Mouse (Mus musculus) embryonic facial prominence, embryonic 13.5 days (tissue): ENCODE measurements at regions not wholly inside any gene's neighbourhood (a gene's known extent, or its start where the extent isn't known, plus 50 kb on each side); places are given as distances from the start of the nearest gene placed in this dataset.

Experiments used
- ATAC-seq: fragments of 200-750 bp; cut with Nextera tagmentation; 2 replicates; pipeline ENCODE4 v1.8.0; 2017; ENCODE audit warnings: low read depth; ENCODE audit not compliant: insufficient number of reproducible peaks, insufficient read depth, low FRiP score, low TSS enrichment
- H3K27ac ChIP-seq: fragments of 300-500 bp; sonication (generic); 2 replicates; pipeline ENCODE4 v1.5.1; 2015; ENCODE audit warnings: moderate library complexity, mild to moderate bottlenecking, inconsistent platforms
- H3K27me3 ChIP-seq: fragments of 300-500 bp; sonication (generic); 2 replicates; pipeline ENCODE4 v1.6.1; 2015; ENCODE audit warnings: mild to moderate bottlenecking, inconsistent platforms
- H3K36me3 ChIP-seq: fragments of 300-500 bp; sonication (generic); 2 replicates; pipeline ENCODE4 v1.6.1; 2015; ENCODE audit warnings: mild to moderate bottlenecking, inconsistent platforms
- H3K4me1 ChIP-seq: fragments of 300-500 bp; sonication (generic); 2 replicates; pipeline ENCODE4 v1.6.1; 2015; ENCODE audit warnings: inconsistent platforms
- H3K4me2 ChIP-seq: fragments of 300-500 bp; sonication (generic); 2 replicates; pipeline ENCODE4 v1.6.1; 2015; ENCODE audit warnings: moderate library complexity, mild to moderate bottlenecking, inconsistent platforms
- H3K4me3 ChIP-seq: fragments of 300-500 bp; sonication (generic); 2 replicates; pipeline ENCODE4 v1.5.1; 2015; ENCODE audit warnings: mild to moderate bottlenecking, inconsistent platforms
- H3K9ac ChIP-seq: fragments of 300-500 bp; sonication (generic); 2 replicates; pipeline ENCODE4 v1.6.1; 2015; ENCODE audit warnings: mild to moderate bottlenecking, inconsistent platforms
- H3K9me3 ChIP-seq: fragments of 300-500 bp; sonication (generic); 2 replicates; pipeline ENCODE4 v1.6.1; 2016; ENCODE audit warnings: inconsistent platforms
- WGBS: fragments of 180-500 bp; shearing (Covaris S2); methylation state at CpG from one replicate; pipeline ENCODE4 v1.1.7; 2015; ENCODE audit warnings: mixed read lengths; 5-methylcytosine and 5-hydroxymethylcytosine counted together

DNA sequence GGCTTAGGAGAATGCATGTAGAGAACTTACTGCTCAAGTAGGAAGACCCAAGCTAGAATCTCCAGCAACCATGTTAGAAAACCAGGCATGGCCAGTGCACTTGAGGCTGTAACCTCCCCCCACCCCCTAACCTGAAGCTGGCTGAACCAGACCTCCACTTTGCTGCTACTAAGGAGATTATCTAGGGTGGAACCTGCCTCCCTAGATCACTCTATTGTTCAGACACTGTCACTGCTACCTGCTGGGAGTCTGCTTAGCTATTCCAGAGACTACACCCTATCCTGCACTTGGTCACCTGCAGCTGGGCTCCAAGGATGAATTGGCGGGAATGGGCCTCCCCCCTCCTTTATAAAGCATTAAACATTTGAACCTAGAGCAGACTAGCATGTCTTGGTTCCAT is 393.4 kb upstream of the 2610301B20Rik start:
- Histone ChIP-seq H3K4me3 (no peak overlapping the region), H3K9me3 (no peaks in the 10 kb centered on the region), H3K27me3 (no peaks in the 10 kb centered on the region), H3K9ac (no peak overlapping the region), H3K4me1 (peaks cover 3% of the 10 kb centered on the region; the same call in 1 of the 2 replicates), H3K27ac (no peak overlapping the region), H3K4me2 (no peak overlapping the region), H3K36me3 (no peaks in the 10 kb centered on the region)
- WGBS = 63% methylated on average over 1 of the region's 1 CpGs
- no peak for ATAC-seq

DNA sequence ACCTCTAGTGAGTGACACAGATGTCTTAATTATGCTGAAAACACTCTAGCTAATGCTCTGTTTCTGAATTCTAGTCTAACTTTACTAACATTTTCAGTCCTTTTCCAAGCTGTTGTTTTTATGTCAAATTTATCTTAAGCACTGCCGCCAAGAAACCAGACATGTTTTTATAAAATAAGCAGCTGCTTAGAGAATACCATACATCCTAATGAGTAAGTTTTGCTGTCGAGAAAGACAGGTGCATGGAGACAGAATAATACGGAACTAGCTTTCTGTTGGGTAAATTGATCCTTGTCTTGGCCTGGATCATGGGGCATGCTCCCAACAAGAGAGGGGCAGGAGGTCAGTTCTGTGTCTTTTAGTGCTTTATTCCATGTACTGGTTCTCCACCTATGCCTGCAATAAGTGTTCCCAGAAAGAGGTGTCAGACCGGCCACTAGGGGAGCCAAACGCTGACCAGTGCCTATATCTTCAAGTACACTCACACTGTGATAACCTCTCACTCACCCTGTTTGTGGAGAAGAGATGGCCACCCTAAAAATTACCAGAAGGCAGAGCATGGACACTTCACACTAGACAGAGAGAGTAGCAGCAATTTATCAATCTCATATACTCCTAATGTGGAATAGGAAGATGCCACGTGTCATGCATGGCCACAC is 366.0 kb upstream of the 2610301B20Rik start:
- Histone ChIP-seq H3K4me3 (no peak overlapping the region), H3K4me1 (no peaks in the 10 kb centered on the region), H3K9ac (no peak overlapping the region), H3K4me2 (no peak overlapping the region), H3K36me3 (no peaks in the 10 kb centered on the region), H3K27me3 (no peaks in the 10 kb centered on the region), H3K27ac (no peak overlapping the region), H3K9me3 (no peaks in the 10 kb centered on the region)
- 63% methylated on average over 6 of the region's 6 CpGs for WGBS
- no peak for ATAC-seq

DNA sequence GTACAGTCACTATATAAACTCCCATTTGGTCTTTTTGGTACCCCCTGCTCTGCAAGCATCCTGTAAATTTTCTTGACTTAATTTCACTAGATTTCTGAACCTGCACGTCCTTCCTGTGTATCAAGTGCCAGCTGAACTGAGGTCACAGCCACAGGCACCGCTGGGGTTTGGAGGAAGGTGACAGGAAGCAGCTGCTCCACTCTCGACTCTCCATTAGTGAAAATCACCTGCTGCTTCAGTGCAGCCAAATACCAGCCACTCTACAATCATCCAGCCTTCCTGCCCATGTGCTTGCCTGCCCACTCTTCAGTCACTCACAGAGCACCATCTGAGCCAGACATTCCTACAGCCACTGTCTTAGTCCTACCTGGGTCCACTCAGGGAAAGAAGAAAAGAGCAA is 364.3 kb upstream of the 2610301B20Rik start:
- no peak overlapping the region for H3K4me3 ChIP-seq
- H3K27ac ChIP-seq = no peak overlapping the region
- no peak overlapping the region for H3K4me2 ChIP-seq
- no peak overlapping the region for H3K9ac ChIP-seq
- no peaks in the 10 kb centered on the region for H3K9me3 ChIP-seq
- 43% methylated on average over 3 of the region's 3 CpGs for WGBS
- no peaks in the 10 kb centered on the region for H3K36me3 ChIP-seq
- no peaks in the 10 kb centered on the region for H3K27me3 ChIP-seq
- H3K4me1 ChIP-seq = no peaks in the 10 kb centered on the region
- no peak for ATAC-seq

DNA sequence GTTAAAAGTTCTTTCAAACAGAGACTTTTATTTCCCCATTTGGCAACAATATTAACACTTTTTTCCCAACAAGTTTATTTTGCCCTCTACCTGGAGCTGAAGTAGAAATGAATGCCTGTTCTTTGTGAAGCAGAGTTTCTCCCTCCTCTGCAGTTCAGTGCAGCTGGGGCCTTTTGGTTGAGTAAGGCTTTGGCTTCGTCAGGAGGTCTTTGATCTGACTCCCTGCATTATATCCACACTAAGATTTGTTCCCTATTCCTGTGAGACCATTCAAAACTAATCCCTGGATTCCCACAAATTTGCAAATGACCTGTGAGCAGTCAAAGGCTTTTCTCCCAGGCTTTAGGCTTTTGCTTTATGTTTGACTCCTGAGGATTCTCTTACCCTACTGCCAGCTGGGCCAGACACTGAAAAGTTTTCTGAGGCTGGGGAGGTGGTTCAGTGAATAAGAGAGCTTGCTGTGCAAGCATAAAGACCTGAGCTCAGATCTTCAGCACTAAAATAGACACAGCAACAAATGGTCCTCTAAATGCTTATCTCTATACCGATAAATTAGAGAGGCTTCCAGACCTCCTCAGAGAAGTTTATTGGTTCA is 323.5 kb upstream of the 2610301B20Rik start:
- H3K36me3 ChIP-seq = no peaks in the 10 kb centered on the region
- H3K4me3 ChIP-seq = no peak overlapping the region
- H3K9ac ChIP-seq = no peak overlapping the region
- no peak overlapping the region for H3K4me2 ChIP-seq
- no peak for ATAC-seq
- H3K27ac ChIP-seq = no peak overlapping the region
- H3K27me3 ChIP-seq = no peaks in the 10 kb centered on the region
- H3K4me1 ChIP-seq = no peaks in the 10 kb centered on the region
- WGBS = 24% methylated on average over 2 of the region's 2 CpGs
- H3K9me3 ChIP-seq = no peaks in the 10 kb centered on the region

DNA sequence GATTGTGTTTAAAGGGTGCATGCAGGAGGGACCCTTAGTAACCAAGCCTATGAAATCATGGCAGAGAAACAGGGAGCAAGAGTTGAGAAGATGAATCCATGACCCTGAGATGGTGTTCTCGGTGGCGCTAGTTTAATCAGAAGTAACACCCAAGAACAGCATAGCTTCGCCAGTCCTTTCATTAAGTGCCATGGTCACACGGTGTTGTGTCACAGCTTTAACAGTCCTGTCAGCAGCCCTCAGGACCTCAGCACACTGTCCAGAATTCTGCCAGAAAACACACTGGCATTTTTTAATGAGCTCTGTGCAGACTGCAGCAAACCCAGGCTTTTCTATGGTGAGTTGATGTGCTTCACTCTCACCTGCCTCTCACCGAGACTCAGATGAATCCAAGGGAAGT is 320.6 kb upstream of the 2610301B20Rik start:
- H3K4me3 ChIP-seq = no peak overlapping the region
- no peaks in the 10 kb centered on the region for H3K4me1 ChIP-seq
- H3K27ac ChIP-seq = no peak overlapping the region
- no peaks in the 10 kb centered on the region for H3K27me3 ChIP-seq
- no peak overlapping the region for H3K4me2 ChIP-seq
- 90% methylated on average over 5 of the region's 5 CpGs for WGBS
- H3K36me3 ChIP-seq = no peaks in the 10 kb centered on the region
- ATAC-seq = no peak
- H3K9me3 ChIP-seq = no peaks in the 10 kb centered on the region
- H3K9ac ChIP-seq = no peak overlapping the region

DNA sequence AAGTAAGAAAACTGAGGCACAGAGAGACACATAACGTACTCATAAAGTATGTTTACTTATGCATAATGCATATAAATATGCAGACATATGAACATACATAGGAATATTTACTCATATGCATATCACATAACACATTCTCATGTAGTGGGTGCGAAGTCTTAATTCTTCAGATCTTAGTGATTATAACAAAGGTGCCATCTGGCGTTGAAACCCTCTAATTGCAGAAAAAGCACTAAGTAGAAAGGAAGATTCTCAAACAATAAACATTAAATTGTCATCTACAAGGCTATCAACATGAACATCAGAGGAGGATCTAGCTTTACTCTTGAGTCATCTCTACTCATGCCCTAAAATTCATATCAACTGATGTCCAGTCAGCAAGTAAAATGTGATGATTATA is 314.2 kb upstream of the 2610301B20Rik start:
- H3K4me3 ChIP-seq = no peak overlapping the region
- no peak overlapping the region for H3K9ac ChIP-seq
- H3K4me1 ChIP-seq = no peaks in the 10 kb centered on the region
- no peaks in the 10 kb centered on the region for H3K9me3 ChIP-seq
- no peaks in the 10 kb centered on the region for H3K27me3 ChIP-seq
- 80% methylated on average over 3 of the region's 3 CpGs for WGBS
- no peaks in the 10 kb centered on the region for H3K36me3 ChIP-seq
- H3K4me2 ChIP-seq = no peak overlapping the region
- no peak for ATAC-seq
- no peak overlapping the region for H3K27ac ChIP-seq

DNA sequence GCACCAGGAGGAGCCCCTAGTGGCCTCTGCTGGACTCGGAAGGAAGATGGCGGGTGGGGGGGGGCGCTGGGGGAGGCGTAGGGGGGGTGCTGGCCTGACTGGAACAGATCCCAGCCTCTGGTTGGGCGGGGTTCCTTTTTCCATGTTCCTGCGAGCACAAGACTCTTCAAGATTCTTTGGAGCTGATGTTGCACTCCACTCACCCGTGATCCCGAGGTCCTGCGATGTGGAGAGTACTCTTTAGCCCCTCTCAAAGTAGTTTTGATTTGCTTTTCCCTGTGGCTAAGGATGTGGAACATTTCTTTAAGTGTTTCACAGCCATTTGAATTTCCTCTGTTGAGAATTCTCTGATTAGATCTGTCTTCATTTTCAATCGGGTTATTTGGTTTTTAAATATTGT is 269.8 kb upstream of the 2610301B20Rik start:
- no peak overlapping the region for H3K4me2 ChIP-seq
- H3K27ac ChIP-seq = no peak overlapping the region
- no peaks in the 10 kb centered on the region for H3K9me3 ChIP-seq
- no peaks in the 10 kb centered on the region for H3K27me3 ChIP-seq
- H3K4me3 ChIP-seq = no peak overlapping the region
- WGBS = 84% methylated on average over 10 of the region's 10 CpGs
- no peak for ATAC-seq
- no peaks in the 10 kb centered on the region for H3K4me1 ChIP-seq
- no peak overlapping the region for H3K9ac ChIP-seq
- H3K36me3 ChIP-seq = no peaks in the 10 kb centered on the region

DNA sequence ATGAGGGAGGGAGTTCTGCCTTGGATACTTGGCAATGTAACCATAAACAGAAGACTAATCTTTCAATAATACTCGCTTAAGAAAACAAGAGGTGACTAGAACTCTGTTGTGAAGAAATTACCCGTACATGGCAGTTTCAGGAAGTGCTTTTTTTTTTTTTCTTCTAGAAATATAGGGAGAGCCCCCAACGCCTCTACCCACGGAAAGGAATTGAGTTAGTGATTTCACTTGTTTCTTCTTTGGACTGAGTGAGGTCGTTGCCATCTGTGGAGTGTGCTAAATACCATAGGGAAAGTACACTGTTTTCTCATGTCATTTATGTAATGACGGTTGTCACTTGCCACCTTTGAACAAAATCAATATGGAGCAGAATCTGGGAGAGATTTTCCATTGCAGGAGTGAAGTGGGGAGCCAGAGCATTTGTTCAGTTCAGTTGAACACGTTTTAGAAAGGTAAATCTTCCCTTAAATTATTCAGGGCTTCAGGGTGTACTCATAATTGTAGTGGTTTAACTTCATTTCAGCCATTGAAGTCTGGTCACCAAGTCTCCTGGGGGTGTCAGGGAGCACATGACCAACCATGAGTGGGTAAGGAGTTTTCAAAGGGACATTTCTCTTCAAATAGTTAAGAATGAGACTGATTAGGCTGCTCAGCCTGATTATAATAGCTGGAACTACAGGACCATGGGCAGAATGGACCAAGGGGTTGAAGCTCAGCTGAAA is 266.3 kb upstream of the 2610301B20Rik start:
- no peak overlapping the region for H3K27ac ChIP-seq
- no peak overlapping the region for H3K9ac ChIP-seq
- no peaks in the 10 kb centered on the region for H3K36me3 ChIP-seq
- no peak for ATAC-seq
- H3K4me3 ChIP-seq = no peak overlapping the region
- H3K27me3 ChIP-seq = no peaks in the 10 kb centered on the region
- H3K4me1 ChIP-seq = no peaks in the 10 kb centered on the region
- no peaks in the 10 kb centered on the region for H3K9me3 ChIP-seq
- H3K4me2 ChIP-seq = no peak overlapping the region
- 77% methylated on average over 7 of the region's 7 CpGs for WGBS

DNA sequence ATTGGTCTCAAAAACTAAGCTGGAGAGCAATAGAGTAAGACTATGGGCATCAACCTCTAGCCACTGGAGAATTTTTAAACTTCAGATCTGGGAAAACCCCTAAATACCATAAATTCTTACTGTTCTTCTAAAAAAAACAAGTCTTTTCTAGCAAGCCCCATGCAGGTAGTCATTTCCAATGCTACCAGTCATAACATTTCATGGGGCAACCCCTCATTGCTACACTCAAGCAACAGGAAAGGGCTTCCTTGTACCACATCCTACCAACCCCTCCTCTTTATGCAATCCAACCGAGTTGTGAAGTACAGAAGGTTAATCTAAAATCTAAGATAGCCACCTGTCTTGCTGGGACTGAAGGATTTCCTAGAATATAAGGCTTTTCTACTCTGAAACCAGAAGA is 263.5 kb upstream of the 2610301B20Rik start:
- ATAC-seq = no peak
- H3K9ac ChIP-seq = no peak overlapping the region
- no peaks in the 10 kb centered on the region for H3K27me3 ChIP-seq
- H3K27ac ChIP-seq = no peak overlapping the region
- no peak overlapping the region for H3K4me3 ChIP-seq
- H3K9me3 ChIP-seq = no peaks in the 10 kb centered on the region
- 65% methylated on average over 1 of the region's 1 CpGs for WGBS
- H3K4me1 ChIP-seq = no peaks in the 10 kb centered on the region
- H3K4me2 ChIP-seq = no peak overlapping the region
- H3K36me3 ChIP-seq = no peaks in the 10 kb centered on the region
